Mouse (Mus musculus) cerebellum, adult 2 months (tissue): ENCODE data around the gene Man2c1. TPM values are rescaled to one million over a fixed set of nuclear protein-coding genes. Genes with fewer than 3 reads are reported as not detected.
A peak's percentile ranks its signal among the peaks of the same experiment; 100 is the strongest.

Experiments used
- DNase-seq, 2 experiments: peaks; one replicate each; pipeline ENCODE4 v3.0.0; 2021
- H3K27ac ChIP-seq: fragments of 200-500 bp; 2 replicates; pipeline ENCODE4 v1.5.1; 2012; ENCODE audit warnings: low read length, control low read depth, inconsistent platforms; ENCODE audit not compliant: insufficient read depth
- H3K27me3 ChIP-seq: fragments of 200-500 bp; 2 replicates; pipeline ENCODE4 v1.6.1; 2012; ENCODE audit warnings: inconsistent platforms, mild to moderate bottlenecking, low read length, moderate library complexity; ENCODE audit not compliant: control insufficient read depth, insufficient read depth
- H3K4me1 ChIP-seq: fragments of 200-500 bp; 2 replicates; pipeline ENCODE4 v1.6.1; 2011; ENCODE audit warnings: low read length; ENCODE audit not compliant: control insufficient read depth, insufficient read depth
- H3K4me3 ChIP-seq: fragments of 200-500 bp; replicated peaks from 2 replicates; pipeline ENCODE3; 2011; ENCODE audit warnings: mild to moderate bottlenecking, low read depth, low read length, control low read depth; ENCODE audit not compliant: insufficient read depth
- CTCF ChIP-seq: fragments of 200-500 bp; IDR thresholded peaks from 2 replicates; pipeline ENCODE4 v1.5.1; 2011; ENCODE audit warnings: low read depth, mild to moderate bottlenecking, control low read depth, low read length, moderate library complexity, borderline replicate concordance; ENCODE audit not compliant: insufficient read depth
- POLR2A ChIP-seq: fragments of 200-500 bp; IDR thresholded peaks from 2 replicates; pipeline ENCODE4 v1.6.1; 2011; ENCODE audit warnings: low read length, control low read depth, borderline replicate concordance; ENCODE audit not compliant: insufficient read depth
- WGBS: fragments of 180-500 bp; shearing (Covaris S2); methylation state at CpG from one replicate; pipeline ENCODE4 v1.1.7; 2018; 5-methylcytosine and 5-hydroxymethylcytosine counted together
- polyA plus RNA-seq: library from polyadenylated mRNA; depleted of rRNA; stranded (reverse); fragments of >200 nt; gene quantifications from 2 replicates; pipeline ENCODE4 v1.2.3, GENCODE M21; 2012

Man2c1 gene
- polyA plus RNA-seq, 1 experiment, result 203 TPM

DNA sequence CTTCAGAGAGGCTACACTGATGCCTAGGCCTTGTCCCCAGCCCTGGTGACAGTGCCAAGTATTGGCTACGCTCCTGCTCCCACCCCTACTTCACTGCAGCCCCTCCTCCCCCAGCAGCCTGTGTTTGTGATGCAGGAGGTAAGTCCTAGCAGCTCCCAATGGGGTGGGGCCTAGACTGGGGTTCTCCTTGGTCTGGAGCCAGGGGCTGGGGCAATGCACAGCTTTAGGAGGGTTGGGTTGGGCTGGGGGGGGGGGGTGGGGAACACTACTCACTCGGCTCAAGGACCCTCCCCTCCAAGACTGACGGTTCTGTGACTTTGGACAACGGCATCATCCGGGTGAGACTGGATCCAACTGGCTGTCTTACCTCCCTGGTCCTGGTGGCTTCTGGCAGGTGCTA lies 9.1 kb downstream of the Man2c1 start:
- H3K27me3 ChIP-seq, result no peaks in the 10 kb centered on the region
- H3K27ac ChIP-seq, result no peak overlapping the region
- 70% methylated on average over 5 of the region's 5 CpGs for WGBS
- H3K4me1 ChIP-seq, result no peaks in the 10 kb centered on the region
- no peak for TF ChIP-seq CTCF
- TF ChIP-seq POLR2A, result no peak
- no peak overlapping the region for H3K4me3 ChIP-seq
- DNase-seq, result no peak

DNA sequence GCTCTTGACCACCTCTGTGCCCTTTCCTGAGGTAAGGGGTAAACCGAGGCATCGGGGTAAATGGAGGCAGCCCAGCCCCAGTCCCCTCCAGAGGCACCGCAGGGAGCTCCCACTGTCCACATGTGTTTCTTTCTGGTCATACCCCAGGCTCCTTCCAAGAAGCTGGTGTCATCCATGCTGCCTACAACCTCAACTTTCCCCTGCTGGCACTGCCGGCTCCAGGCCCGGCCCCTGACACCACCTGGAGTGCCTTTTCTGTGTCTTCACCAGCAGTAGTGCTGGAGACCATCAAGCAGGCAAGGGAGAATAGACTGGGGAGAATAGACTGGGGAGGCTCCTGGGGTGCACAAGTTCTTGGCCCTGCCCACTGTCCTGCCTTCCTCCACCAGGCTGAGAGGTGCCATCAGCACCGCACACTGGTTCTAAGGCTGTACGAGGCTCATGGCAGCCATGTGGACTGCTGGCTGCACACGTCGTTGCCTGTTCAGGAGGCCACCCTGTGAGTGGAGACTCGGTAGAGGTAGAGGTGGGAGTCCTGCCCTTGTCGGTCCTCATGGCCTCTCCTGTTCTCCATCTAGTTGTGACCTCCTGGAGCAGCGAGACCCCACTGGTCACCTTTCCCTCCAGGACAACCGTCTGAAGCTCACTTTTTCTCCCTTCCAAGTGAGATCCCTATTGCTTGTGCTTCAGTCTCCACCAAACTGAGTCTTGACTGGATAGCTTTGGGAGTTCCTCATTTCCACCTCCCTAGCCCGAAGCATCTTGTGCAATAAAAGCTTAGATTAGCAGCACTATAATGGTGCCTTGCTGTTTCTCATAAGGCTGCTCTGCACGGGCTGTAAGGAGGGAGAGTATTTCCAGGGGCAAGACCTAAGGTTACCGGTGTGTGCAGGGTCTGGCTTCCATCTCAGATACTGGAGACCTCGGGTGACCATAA lies 11.2 kb downstream of the Man2c1 start:
- 84% methylated on average over 17 of the region's 17 CpGs for WGBS

GRCm38 (mm10) chr9:57143212-57143611 lies 12.7 kb downstream of the Man2c1 start:
- H3K4me3 ChIP-seq, result no peak overlapping the region
- no peak for TF ChIP-seq POLR2A
- no peak for DNase-seq
- H3K27ac ChIP-seq, result no peak overlapping the region
- H3K4me1 ChIP-seq, result peaks cover 9% of the 10 kb centered on the region; the same call in 1 of the 2 replicates
- 83% methylated on average over 11 of the region's 11 CpGs for WGBS
- H3K27me3 ChIP-seq, result no peaks in the 10 kb centered on the region

More for the DNA sequence above, 11.2 kb downstream of the Man2c1 start:
- Histone ChIP-seq H3K27me3 (no peaks in the 10 kb centered on the region), H3K27ac (no peak overlapping the region), H3K4me3 (no peak overlapping the region), H3K4me1 (peaks cover 3% of the 10 kb centered on the region; the same call in 1 of the 2 replicates)
- TF ChIP-seq CTCF, result no peak
- no peak for TF ChIP-seq POLR2A
- no peak for DNase-seq

- no peak overlapping the region for H3K27ac ChIP-seq
- 85% methylated on average over 8 of the region's 8 CpGs for WGBS
- peaks cover 9% of the 10 kb centered on the region; the same call in 1 of the 2 replicates for H3K4me1 ChIP-seq
- TF ChIP-seq POLR2A, result no peak
- TF ChIP-seq CTCF, result no peak
- no peaks in the 10 kb centered on the region for H3K27me3 ChIP-seq
- no peak for DNase-seq
- H3K4me3 ChIP-seq, result no peak overlapping the region
Observed at GRCm38 (mm10) chr9:57144830-57145229, 14.3 kb downstream of the Man2c1 start.

DNA sequence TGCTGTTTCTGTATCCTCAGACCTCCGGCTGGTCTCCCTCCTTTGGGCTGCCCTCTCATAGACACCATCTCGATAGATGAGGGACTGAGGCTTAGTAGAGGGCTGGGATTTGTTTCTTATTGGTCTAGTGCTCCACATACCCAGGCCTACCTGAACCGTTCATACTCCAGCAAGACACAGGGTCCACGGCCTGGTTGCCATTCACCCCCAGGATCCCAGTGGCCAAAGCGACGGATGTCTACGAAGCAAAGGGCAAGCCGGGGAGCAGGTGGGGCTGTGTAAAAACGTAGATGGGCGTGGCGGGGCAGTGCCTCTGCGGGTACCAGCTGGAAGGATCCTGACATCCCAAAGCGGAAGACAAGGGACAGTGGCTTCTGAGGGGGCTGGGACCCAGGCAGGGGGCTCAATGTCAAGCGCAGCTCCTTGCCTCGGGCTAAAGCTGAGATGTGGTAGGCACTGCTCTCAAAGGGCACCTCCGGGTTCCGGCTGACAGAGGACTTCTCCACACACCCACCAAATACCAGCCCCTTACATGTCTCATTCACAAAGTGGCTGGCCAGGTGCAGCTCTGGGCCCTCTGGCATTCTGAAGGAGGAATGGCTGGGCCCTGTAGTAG lies 16.1 kb downstream of the Man2c1 start:
- TF ChIP-seq POLR2A, result no peak
- TF ChIP-seq CTCF, result no peak
- WGBS, result 85% methylated on average over 17 of the region's 17 CpGs
- Histone ChIP-seq H3K27me3 (no peaks in the 10 kb centered on the region), H3K27ac (0 out of 2 replicates have a peak overlapping the region, but pooled peaks have one; percentile 93), H3K4me1 (peaks cover 9% of the 10 kb centered on the region; the same call in 1 of the 2 replicates), H3K4me3 (no peak overlapping the region)
- DNase-seq, result no peak

DNA sequence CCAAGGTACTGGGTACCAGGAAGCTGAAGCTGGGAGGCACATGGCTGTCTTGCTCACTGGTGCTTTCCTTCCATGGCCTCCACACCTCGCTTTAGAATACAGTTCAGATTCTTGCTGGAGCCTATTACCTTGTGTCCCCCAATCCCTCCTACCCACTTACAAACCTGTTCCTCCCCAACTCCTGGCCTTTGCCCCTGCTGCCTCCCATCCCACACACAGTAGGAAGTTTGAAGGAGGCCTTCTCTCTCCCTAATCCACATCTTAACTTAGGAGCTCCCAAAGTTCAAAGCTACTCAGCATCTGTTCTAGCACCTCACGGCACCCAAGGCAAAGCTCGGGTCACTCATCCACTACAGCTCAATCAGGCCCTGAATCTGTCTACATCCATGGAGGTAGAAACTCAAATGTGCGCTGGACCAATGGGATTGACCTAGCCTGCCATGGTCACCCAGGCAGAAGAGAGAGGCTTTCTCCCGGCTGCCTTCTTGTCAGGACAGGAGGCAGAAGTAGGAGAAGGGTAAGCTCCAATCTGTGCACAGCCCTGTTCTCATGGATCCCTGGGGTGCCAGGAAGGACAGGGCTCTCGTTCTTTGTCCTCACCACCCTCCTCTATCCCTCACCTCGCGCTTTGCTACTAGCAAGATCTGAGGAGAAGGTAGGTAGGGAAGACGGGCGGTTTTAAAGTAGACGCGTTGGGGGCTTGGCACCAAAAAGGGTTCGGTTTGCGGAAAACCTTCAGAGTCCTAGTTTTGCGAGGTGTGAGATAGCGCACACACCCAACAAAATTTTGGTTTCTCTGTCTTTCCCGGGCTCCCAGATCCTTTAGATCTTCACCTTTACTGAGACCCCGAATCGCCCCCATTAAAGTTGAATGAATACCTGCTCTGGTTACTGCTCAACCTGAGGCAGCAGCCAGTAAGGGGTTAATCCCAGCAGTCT lies 17.0 kb downstream of the Man2c1 start:
- peak overlapping the region; percentile 93 for H3K27ac ChIP-seq
- peak overlapping the region; percentile 68 for H3K4me3 ChIP-seq
- 7% methylated on average over 19 of the region's 19 CpGs for WGBS
- DNase-seq, result peak; percentile 53 to 60
- no peaks in the 10 kb centered on the region for H3K27me3 ChIP-seq
- TF ChIP-seq POLR2A, result no peak
- no peak for TF ChIP-seq CTCF
- peaks cover 9% of the 10 kb centered on the region; the same call in 1 of the 2 replicates for H3K4me1 ChIP-seq

GRCm38 (mm10) chr9:57148144-57148878 lies 17.8 kb downstream of the Man2c1 start, which contains the start of gene Neil1:
Gene Neil1, minus strand, starts transcription at chr9:57148305.
- peak within 1 kb of the TSS; percentile 93 for H3K27ac ChIP-seq
- peaks cover 9% of the 10 kb centered on the region; the same call in 1 of the 2 replicates for H3K4me1 ChIP-seq
- peak; percentile 90 to 94 for DNase-seq
- no peaks in the 10 kb centered on the region for H3K27me3 ChIP-seq
- under 1% methylated on average over 27 of the region's 27 CpGs for WGBS
- no peak for TF ChIP-seq CTCF
- TF ChIP-seq POLR2A, result peak; percentile 83; the same call in 1 of the 2 replicates
- peak within 1 kb of the TSS; percentile 68 for H3K4me3 ChIP-seq
